Mouse (Mus musculus) heart, adult 8-10 months (tissue): ENCODE results near the gene Gna14. TPM values are rescaled to one million over a fixed set of nuclear protein-coding genes. Genes with fewer than 3 reads are reported as not detected.

Source experiments
- DNase-seq: peaks from one replicate; pipeline ENCODE4 v3.0.0; 2022; ENCODE audit warnings: low spot score
- total RNA-seq, 4 experiments: library from RNA; stranded (reverse); gene quantifications; 2 replicates each; pipeline ENCODE4 v1.2.4; 2022

Gna14 gene
- under 1 TPM; 0.23 to 0.59 (median 0.39) TPM for total RNA-seq

DNA sequence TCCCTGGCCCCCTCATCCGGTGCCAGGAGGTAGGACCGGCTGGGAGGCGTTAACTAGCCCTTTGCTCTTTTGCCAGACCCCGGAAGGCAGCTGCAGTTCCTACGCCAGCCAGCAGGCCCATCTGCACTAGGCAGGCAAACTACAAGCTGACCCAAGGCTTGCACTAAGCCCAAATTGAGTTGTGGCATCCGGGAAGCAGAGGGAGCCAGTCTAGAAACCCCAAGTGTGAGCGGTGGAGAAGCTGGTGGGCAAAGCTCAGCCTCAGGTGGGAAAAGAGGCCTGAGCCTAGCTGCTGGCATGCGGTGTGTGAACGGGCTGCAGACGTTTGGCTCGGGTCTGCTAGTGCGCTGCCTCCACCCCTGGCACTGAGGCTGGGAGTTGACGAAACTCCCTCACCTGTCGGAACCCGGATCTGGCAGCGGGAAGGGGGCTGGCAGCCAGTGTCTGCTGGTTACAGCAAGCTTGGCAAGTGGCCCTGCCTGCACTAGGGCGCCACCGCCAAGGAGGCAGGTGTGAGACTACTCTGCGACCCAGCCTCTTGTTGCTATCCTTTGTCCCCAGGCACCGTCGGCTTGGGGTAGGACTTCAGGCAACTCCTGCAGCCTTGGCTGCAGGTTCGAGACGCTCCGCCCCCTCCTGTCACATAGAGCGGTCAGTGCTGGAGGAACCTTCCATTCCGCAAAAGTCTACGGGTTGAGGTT is at the start of gene Gna14:
Gna14 (plus strand) TSS at position 232 of the 701 bp plus-strand sequence.
- DNase-seq, result no peak

DNA sequence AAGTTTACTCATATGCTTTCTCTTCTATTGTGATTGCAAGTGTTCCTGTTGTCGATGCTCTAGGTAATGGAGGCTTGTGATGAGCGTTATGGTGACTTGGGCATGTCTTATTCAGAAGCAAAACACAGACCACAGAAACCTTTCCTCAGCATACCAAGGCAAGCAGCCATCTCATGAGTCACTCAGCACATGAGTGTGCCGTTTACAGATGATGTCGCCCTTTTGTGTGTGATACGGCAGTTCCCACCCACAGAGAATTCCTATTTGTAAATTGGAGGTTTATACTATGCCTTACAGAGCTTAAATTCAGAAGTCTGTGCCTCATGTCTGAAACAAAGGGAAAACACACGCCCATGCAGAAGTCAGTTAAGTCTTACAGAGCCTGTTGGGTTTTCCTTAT is 49.0 kb upstream of the Gna14 start:
- no peak for DNase-seq

DNA sequence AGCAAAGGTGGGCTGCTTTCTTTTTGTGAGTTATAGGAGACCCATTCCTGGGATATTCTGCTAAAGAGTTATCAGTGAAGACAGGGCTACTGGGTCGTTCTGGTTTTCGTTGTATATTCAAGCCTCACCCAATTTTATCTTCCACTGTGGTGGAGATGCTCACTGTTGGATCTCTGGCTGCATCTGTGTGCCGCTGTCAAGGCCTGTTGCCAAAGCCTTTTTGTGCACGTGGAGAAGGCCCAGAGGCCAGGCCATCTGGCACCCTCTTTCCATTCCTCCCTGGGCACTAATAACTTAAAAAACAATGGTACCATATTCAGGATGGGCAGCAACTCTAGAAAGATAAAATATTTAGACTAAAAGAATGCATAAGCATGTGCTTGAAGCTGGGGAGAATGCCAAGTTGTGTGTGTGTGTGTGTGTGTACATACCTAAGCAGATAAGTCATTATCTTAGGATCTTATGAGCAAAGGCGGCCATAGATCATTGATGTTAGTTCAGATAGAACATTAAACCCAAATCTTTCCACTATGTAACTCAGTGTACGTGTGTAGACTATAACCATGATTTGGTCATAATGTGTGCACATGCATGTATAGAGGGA is 45.3 kb upstream of the Gna14 start:
- DNase-seq, result no peak

- DNase-seq, result no peak
These were observed 41.2 kb upstream of the Gna14 start for GRCm38 (mm10) chr19:16394381-16394780.

DNA sequence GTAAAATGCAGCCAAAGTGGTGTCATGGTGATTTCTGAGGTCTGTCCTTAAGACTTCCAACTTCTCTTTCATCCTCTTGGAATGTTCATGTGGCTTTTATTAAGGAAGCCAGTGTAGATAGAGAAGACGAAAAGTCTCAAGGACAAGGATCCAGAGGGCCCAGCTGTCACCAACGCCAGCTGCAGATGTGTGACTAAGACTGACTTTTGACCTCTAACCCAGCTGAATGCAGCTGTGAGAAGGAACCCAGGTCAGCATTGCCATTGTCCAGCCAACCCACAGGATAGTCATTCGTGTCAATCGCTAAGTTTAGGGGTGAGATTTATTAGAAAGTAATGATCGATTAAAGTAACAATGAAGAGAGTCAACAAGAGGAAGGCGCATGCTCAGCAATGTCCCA is 32.5 kb upstream of the Gna14 start:
- peak; percentile 53 for DNase-seq

DNA sequence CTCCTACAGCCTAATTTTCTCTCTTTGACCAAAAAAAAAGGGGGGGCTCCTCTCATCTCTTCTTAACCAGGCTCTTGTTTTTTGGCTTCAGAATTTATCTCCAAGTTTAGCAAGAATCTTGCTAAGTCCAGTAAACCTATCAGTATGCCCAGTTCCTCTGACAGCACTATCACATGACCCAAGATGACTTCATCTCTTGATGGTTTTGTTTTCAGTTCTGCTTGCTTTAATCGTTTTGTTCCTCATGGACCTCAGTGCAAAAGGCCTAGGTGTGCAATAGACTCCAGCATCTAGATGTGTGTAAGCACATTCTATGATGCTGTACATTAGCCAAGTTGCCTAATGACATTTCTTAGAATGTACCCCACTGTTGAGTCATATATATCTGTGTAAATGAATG is 27.8 kb upstream of the Gna14 start:
- no peak for DNase-seq

- DNase-seq, result no peak
These were observed 24.3 kb upstream of the Gna14 start for GRCm38 (mm10) chr19:16411302-16411701.

GRCm38 (mm10) chr19:16418086-16418663 is 17.4 kb upstream of the Gna14 start:
- no peak for DNase-seq

DNA sequence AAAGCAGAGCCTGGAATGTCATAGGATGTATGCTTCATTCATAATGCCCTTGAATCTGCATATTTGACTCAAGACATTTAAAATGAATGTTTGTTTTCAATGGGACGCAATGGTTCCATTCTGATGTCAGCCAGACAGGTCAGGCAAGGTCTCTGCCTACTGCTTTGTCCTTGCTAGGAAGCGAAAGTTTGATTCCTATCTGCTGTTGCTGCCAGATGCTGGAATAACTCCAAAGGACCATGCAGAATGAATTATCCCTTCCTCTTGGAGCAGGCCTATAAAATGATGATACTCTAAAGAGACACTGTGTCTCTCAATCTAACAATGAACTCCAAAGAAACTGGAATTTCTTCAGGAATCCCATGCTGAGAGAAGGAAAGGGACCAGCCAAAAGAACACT is 10.0 kb upstream of the Gna14 start:
- DNase-seq, result no peak

- DNase-seq, result no peak
These were observed 4.2 kb upstream of the Gna14 start for GRCm38 (mm10) chr19:16431368-16431767.

DNA sequence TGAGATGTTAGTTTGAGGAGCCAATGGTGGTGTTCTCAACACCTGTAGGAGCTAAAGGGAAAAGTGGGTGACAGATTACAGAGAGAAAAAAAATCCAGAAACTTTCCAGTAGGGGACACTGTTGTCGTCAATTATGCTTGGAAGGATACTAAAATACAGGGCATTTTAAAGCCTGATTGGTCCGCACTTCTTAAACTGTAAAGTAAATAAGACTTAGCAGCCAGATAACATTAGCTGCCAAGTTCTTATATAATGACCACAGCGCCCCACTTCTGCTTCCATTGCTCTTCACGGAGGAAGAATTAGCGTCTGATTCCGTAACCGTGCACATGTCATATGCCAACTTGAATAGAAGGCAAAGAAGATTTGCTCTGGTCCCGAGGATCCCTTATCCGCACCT is 683 bp upstream of the Gna14 start:
- no peak for DNase-seq

DNA sequence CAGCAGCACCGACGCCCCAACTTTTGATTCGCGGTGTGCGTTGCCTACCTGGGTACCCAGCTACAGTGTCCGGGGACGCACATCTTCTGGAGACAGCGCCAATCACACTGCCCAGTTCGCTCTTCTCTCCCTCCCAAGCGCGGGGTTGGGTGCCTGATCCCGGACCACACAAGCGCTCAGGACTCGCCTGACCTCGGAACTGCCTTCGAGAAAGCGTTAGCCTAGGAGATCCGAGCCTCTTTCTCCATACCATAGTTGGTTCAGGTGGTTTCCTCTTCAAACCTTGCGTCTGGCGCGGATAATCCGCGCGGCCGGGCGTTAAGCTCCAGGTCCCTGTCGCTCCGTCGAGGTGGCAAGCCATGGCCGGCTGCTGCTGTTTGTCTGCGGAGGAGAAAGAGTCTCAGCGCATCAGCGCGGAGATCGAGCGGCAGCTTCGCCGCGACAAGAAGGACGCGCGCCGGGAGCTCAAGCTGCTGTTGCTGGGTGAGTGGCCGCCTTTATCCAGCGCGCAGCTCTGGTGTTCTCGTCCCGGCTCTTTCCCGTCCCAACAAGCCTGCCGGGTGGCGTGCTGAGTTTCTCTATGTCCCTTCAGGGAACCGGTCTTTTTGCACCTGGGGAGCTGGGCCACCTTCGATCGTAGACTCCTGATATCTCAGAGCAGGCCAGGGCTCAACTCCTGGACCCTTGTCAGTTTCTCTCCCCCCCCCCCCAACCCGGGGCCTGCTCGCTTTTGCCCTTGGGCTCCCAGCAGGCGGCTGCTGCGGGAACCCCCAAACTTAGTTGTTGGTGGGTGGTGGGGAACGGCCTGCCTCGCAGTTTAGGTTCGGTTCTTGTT is 990 bp downstream of the Gna14 start:
- no peak for DNase-seq

- no peak for DNase-seq
These were observed 1.6 kb downstream of the Gna14 start for GRCm38 (mm10) chr19:16437170-16437483.

DNA sequence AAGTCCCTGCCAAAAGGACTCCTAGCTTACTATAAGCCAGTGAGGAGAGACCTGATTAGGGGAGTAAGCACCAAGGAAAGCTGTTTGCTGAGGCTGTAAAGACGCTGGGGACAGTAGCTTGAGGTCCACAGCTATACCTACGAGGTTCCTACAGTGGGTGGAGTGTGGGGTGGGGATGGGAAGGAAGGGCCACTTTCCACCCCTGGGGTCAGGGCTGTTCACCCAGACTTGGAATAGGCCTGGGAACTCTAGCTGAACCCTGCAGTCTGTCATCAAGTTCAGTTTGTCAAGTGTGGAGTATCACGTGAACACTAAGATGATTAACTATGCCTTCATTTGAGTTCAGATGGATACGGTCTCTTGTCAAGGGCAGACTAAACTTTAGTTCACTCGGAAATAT is 2.3 kb downstream of the Gna14 start:
- DNase-seq, result no peak

DNA sequence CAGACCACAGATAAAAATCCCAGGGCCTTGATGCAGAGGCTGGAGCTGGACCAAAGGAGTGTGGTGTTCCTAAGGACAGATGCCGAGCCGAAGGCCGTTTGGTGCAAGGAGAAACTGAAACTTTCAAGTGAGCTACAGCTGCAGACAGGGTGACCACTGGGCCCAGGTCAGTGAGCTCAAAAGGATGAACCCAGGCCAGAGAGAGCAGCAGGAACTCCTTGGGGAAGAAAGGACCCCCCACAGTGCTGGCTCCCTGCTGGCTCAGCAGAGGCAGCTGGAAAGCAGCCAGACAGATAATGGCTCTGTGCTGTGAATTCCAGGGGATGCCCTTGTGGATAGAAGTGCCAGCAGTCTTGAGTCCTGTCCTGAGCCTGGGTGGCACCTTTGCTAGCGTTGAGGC is 3.7 kb downstream of the Gna14 start:
- peak; percentile 33 for DNase-seq

DNA sequence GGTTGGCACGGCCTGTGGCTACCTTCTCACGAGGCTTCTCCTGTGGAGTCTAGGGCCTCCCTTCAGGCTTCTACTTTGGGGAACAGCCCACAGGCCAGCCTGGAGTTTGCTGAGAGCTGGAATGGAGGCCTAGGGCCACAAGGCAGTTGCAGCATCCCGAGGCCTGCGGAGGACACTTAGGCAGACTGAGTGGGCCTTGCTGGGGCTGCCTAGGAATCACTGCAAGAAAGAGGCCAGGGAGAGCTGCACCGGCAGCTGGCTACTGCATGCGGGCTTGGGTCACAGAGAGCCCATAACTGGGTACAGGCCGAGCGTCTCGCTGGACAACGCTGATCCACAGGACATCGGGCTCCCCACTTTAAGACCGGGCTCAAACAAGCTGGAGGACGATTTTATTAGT is 4.3 kb downstream of the Gna14 start:
- no peak for DNase-seq

DNA sequence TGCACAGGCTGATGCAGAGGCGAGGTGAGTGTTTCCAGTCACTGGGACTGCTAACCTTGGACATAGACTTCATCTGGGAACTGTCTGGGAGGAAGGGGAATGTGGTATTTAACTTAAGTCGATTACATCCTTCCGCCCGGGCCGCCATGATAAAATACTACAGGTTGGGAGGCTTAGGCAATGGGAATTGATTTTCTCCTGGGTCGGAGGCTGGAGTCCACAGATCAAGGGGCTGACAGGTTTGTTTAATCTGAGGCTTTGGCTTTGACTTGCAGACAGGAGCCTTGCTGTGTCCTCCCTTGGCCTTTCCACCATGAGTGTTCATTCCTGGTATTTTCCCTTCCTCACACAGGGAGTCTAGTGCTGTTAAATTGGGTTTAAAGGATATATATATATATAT is 5.8 kb downstream of the Gna14 start:
- no peak for DNase-seq

GRCm38 (mm10) chr19:16443335-16443734 is 7.8 kb downstream of the Gna14 start:
- DNase-seq, result no peak

- DNase-seq, result no peak
These were observed 11.1 kb downstream of the Gna14 start for GRCm38 (mm10) chr19:16446612-16447011.

DNA sequence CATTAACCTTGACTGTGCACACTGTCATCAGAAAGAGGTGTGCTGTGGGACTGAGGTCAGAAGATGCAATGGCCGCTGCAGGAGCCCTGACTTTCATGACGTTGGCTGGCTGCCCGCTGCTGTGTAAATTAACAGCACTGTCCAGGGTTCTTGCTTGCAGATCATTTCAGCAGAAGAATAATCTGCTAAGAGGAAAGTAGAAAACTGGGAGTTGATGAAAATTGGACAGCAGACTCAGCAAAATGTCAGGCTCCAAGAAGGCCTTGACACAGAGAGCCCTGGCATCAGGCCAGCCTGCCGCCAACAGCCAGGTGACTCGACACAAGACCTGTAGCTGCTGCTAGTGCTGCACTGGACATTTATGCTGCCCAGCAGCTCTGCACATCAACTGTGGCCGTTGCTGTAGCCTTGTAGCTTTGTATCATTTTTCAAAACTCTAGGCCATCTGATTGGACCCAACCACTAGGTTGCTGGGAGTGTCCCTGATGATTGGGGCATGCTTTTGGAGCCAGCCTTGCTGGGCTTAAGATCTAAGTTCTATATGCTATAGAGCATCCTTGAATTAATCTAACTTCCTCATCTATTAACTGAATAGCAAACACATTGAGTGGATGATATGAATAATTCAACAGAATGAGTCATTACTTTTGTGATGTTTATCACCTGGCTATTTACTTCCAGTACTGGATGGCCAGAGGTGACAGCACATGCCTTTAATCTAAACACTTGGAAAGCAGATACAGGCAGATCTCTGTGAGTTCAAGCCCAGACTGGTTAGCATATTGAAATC is 12.5 kb downstream of the Gna14 start:
- no peak for DNase-seq

DNA sequence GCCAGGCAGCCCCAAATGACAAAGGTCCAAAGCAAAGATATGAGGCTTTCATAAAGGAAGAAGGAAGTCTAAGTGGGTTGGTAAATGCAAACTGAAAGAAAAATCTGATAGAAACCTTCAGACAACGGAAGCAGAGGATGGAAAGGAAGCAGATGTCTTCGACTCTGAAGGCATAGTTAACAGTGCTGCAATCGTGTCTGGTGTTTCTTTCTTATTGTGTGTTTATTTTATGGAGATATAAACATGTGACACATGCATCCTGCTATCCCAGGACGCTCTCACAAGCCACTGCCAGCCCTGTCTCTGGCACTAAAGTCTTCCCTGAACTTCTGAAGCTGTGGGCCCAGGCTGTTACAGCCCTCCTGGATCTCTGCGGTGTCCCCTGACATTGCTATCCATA is 13.2 kb downstream of the Gna14 start:
- DNase-seq, result no peak

GRCm38 (mm10) chr19:16450824-16451223 is 15.3 kb downstream of the Gna14 start:
- DNase-seq, result peak; percentile 38
